Mouse (Mus musculus) layer of hippocampus, postnatal 14 days (tissue): ENCODE data around the gene Pex3. TPM values are rescaled to one million over a fixed set of nuclear protein-coding genes. Genes with fewer than 3 reads are reported as not detected.

Source experiments
- DNase-seq, 2 experiments: peaks; one replicate each; pipeline ENCODE4 v3.0.0; 2021 to 2022; ENCODE audit warnings: low spot score in 2 of 2, mixed read lengths in 1 of 2
- long read RNA-seq, 2 experiments: library from polyadenylated mRNA; stranded (forward); transcript quantifications; one replicate each; pipeline ENCODE4 v2.0.0; 2021
- total RNA-seq, 2 experiments: library from RNA; stranded (reverse); gene quantifications; 2 replicates each; pipeline ENCODE4 v1.2.3; 2021

Pex3 gene
- 10 to 100 TPM; 23.8 to 24.8 TPM for total RNA-seq
- long read RNA-seq, experiment 1, transcript Pex3-201 (12 exons, 2,129 nt) = major isoform, 17 of 17 reads
- long read RNA-seq, experiment 1, partial matches to known transcripts = 0 of 17 reads
- long read RNA-seq, experiment 1, other reads (novel, unspliced or antisense) = 0 of 17 reads
- long read RNA-seq, experiment 2, transcript Pex3-201 (12 exons, 2,129 nt) = major isoform, 38 of 45 reads
- long read RNA-seq, experiment 2, partial matches to known transcripts = 0 of 45 reads
- long read RNA-seq, experiment 2, other reads (novel, unspliced or antisense) = 5 of 45 reads

DNA sequence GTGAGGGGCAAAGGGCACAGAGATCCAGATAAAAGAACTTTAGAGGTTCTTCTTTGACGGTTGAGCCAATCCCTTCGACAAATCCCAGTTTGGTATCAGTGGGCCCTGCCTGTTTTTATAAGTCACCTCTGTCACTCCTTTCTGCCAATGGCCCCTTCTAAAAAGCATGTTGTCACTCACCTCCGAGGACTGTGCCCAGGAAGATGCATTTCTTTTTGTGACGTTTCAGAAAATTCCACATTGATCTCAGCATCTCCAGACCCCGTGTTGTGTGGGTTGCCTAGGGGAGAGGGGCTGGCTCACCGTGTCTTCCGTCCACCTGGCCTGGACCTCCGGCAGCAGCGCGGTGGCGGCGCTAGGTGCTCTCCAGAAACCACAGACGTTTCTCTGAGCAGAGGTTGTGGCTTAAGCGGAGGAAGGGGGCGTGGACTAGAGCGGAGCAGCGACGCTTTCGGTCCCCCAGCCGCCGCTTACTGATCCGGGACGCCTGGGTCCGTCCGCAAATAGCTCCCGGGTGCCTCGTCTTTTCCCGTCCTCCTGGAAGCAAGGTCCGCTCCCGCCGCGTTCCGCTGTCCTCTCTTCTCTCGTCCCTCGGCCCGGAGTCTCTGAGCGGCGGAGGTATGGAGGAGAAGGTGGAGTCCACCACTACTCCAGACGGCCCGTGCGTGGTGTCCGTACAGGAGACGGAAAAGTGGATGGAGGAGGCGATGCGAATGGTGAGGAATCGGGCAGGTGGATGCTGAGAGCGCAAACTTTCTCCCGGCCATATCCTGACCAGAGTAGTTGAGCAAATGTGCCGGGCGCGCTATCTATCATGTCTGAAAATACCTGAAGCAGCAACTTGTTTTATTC, at the start of gene Pex3, which contains the start of gene Adat2:
TSS of gene Pex3 (minus strand) at position 497 of the 852 bp plus-strand sequence.
TSS of gene Adat2 (plus strand) at position 249 of the 852 bp plus-strand sequence.
- peak; percentile 88 to 89 for DNase-seq

DNA sequence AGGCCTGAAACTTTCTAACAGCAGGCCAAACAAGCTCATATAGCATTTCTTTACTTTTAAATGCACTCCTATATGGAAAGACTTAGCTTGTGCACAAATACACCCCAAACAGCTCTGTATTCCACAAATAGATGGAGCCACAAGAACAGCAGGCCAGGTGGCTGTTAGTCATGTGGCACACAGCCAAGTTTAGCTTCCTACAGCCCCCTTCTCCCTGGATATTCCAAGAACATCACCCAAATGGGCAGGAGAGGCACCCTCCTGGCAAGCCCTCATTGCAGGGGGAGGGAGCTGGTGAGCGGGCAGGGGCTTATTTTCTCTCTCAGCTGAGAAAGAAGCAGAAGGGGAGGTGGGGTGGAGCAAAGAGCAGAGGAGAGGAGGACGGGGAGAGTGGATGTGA, 48.0 kb upstream of the Pex3 start:
- no peak for DNase-seq

DNA sequence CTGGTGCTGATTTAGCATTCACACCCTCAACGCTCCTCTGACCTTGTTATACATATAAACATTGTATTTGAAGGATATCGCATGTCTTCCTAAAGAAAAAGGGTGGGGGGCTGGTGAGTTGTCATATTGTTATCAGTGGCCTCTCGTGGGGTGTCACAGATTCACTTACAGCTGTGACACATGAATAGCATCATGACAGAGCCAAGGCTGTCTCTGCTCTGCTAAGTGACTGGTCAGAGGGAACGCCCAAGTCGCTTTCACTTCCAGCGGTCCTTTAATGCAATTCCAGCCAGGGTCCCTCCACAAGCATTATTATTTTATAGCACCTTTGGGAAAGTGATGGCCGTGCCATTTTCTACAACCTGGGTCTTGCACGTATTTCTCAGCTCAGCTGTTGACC, 44.5 kb upstream of the Pex3 start:
- no peak for DNase-seq

DNA sequence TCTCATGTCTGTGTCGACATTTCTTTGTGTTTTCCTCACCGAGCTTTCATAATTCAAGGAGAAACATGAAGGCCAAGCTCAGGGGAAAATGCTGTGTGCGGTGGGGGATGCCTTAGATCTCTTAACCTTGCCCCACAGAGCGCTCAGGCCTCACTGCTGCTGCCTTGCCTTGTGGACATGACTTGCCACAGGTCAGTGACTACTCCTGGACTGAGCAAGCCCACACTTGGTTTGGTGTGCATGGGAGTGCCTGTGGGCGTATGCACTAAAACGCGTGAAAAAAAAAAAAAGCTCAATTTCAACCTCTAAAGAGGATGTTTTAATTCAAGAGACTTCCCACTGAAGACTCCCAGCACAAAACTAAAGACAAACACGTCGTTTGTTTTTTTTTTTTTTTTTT, 43.9 kb upstream of the Pex3 start:
- DNase-seq = no peak

DNA sequence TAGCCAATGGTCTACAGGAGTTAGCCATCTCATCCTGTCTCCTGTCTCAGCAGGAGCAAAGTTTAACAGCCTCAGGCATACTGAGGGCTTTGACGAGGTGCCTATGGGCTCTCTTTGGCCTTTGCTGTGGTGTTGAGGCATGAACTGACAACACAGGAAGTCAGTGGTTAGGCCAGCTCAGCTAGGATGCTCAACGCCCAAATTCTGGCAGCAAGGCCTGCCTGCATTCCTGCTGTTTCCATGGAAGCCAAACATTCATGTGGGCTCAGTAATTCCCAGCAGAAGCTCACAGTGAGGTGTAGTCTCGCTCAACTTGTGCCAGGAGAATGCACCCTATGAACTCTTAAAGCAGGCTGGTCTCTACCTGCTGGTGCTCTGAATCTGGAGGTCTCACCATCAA, 43.1 kb upstream of the Pex3 start:
- no peak for DNase-seq

DNA sequence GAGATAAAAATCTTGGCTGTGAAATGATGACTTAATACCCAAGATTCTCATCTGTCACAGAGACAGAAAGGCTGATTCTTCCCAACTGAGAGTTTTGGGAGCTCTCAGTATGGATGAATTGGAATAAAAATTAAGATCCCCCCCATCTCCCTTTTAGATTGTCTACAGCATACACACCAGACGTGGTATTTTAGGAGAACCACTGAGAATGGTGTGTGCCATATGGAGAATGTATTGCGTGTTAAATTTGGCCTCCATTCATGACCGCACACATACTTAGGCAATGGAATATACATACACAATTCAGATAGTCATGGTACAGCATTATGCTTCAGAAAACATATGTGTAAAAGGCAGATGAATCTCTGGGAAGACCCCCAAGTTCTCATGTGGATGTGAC, 40.6 kb upstream of the Pex3 start:
- DNase-seq = no peak

DNA sequence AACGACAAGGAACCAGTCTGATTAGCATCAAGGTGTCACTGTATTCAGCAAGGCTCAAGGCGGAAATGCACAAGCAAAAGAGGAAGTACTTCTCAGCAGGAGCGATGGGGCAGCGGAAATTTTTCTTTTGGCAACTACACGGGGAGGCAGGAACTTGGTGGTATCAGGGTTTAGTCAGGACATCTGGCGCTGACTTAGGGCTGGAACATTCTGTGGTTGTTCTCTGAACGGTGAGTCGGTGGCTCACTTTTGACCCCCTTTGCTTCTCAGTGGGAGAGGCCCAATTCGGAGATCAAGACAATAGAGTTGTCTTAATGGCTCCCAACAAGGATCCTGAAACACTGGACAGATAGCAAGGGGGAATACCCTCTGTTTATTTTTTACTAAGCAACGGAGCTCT, 39.3 kb upstream of the Pex3 start:
- no peak for DNase-seq

DNA sequence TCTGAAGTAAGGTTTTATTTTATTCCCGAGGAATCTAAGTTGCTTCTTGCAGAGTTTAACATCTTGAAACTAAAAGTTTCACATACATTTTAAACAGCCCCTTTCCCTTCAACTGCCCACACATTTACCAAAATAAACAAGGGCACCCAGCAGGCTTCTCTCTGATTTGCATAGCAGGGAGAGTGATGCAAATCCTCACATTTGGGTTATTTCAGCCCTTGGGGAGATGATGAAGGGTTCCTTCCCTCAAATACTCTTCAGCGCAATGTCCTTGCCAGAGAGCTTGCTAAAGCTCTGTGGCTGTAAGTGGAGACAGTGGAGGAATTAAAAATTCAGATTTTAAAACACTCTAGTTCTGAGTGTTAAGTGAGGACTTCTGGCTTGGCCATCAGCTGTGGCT, 35.0 kb upstream of the Pex3 start:
- DNase-seq = no peak

DNA sequence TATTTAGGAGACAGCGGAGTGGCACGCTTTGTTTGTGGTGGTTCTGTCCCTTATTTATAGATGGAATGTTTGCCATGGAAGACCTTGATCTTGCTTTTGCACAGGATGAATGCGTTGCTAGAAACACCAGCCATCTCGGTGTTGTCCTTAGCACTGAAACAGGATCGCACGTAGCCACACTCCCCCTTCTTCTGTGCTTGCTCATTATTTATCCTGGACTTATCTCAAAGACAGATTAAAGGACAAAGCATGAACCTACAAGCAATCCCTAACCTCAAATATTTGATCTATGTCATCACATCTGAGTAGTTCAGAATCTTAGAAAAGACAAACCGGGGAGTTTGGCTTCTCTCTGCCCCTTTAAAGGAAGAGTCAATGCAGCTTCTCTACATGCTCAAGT, 24.2 kb upstream of the Pex3 start:
- no peak for DNase-seq

DNA sequence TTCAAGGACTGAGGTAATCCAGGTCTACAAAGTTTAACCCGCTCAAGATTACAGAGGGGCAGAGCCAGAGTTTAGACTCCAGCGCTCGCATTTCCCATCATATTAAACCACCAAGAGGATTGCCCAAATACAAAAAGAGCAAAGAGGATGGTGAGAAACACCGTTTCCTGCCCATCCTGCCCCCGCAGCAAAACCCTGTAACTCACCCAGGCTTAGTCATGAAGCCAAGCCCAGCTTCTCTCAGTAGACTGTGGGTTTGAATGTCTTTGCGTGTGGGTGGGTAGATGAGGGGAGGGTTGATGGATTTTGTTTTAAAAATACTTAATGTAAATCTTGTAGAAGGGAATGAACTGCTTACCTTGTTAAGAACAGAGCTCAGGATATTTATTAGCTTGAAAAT, 19.5 kb upstream of the Pex3 start:
- DNase-seq = no peak

DNA sequence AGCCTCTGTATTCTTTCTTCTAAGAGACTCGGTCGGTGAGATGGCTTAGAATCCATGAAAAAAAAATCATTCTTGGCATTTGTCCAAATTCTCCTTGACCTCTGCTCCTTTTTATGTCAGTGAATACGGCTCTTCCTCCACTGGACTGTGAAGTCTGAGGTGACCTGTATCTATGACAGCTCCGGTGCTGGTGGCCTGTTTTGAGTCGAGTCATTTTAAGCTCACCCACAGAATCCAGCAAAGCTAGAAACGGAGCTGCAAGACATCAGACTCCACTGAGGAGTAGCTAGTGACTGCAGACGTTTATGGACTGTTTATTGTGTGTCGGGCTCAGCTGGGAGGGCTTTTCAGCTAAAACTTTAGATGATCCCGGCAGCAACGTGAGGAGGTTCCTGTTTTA, 19.1 kb upstream of the Pex3 start:
- DNase-seq = no peak

DNA sequence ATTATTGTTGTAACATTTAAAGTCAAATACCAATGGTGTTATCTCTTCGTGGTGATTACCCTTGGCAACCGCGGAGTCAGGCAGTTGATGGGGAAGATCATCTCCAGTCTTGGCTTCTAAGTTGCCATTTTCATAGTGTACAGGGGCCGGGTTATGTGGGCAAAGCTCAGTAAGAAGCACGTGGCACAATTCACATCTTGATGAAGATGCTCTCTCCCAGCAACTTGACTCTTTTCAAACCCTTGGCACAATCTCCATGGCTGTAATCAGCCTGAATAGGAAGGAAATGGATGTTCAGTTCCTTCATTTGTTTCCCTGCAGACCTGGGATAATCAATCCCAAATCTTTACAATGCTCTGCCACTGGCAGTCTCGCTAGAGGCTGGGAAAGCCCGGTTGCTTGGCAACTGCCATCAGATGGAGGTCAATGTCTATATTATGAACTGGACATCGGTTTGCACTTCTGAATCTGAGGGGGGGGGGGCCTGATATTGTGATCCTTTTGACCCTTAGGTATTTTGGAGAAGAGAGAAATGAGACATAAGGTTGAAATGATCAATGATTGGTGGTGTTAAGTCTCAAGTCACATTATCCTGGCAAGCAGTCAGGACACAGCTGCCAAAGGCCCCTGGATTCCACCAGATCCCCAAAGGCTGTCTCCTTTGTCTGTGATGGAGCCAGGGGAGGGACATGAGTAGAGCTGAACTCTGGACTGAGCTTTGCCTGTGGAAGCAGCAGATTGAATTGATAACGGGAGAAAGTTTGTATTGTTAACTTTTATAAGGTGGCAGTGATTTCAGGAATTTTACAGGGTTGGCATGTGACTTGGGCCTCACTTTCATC, 18.0 kb upstream of the Pex3 start:
- no peak for DNase-seq

DNA sequence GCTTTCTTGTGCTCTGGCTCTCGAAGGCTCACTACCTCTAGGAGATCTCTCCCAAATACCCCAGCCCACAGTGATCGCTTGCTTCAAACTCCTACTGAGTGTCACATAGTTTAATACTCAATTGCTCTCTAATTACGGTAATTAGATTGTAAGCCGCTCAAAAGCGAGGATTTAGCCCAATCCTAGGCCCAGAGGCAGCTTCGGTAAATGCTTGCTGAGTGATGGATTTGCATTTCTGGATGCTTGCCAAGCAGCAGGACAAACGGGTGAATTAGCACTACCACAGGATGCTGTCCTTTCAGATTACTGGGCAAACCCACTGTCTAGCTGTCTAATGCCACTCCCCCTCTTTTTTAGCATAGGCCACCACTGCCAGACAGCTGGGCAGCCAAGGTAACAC, 16.9 kb upstream of the Pex3 start:
- DNase-seq = peak in 1 of 2 experiments; percentile 27

DNA sequence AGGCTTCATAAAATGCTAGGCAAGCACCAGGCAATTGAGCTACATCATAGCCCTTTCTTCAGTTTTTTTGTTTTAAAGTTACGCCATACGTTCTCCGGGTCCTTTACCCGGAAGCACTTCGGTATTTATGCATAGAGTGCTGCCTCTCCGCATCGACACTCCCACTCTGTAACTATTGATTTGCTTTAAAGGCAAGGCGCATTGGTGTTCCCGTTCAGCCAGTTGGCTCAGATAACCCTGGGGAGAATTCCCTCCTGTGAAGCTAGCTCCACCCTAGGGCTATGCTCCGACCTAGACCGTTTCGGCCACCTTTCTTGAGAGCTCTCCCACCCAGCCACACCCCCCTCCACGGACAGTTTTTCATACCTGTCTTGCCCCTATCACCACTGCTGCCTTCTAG, 13.5 kb upstream of the Pex3 start:
- DNase-seq = no peak

DNA sequence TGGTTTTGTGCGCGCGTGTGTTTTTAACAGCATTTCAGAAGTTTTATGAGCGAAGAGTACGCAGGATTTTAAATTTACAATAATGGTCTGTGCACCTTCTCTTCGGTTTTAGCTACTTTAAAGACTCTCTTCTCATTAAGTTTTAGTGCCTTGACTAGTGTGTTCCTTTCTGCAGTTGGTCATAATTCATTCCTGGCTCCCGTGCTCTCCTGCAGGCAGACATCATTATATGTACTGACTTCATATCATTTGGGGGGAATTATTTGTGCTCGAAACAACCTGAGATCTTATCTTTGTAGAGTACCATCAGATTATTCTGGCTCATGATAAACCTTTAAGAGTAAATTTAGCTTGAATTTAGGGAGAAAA, 12.1 kb upstream of the Pex3 start:
- no peak for DNase-seq

DNA sequence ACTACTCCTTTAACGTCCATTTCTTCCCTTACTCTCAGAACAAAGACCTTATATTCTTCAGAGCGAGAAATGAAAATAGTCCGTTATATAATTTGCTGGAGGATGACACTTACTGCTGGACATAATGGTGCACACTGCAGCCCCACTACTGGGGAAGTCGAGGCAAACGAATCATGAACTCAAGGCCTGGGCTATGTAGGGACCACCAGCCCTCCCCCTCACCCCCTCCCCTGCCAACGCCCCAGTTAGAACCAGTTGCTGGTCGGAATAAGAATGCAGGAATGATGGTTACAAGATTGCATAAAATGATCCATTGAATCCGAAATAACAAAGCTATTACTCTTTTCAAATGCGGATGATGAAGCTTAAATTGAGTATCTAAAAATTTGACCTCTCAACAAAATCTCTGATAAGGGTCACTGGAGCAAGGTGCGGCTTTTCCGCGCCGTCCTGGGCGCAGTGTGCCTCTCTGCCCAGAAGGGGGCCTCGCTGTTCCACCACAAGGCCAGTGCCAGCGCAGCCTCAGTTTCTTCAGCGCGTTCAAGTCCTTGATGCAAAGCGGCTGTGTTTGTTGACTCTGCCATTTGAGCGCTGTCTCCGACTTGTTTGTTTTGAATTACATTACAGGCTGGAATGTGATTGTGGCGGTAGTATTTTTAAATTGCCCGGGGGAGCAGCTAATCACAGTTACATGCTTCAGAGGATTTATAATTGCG, 11.6 kb upstream of the Pex3 start:
- DNase-seq = peak; percentile 61 to 71

DNA sequence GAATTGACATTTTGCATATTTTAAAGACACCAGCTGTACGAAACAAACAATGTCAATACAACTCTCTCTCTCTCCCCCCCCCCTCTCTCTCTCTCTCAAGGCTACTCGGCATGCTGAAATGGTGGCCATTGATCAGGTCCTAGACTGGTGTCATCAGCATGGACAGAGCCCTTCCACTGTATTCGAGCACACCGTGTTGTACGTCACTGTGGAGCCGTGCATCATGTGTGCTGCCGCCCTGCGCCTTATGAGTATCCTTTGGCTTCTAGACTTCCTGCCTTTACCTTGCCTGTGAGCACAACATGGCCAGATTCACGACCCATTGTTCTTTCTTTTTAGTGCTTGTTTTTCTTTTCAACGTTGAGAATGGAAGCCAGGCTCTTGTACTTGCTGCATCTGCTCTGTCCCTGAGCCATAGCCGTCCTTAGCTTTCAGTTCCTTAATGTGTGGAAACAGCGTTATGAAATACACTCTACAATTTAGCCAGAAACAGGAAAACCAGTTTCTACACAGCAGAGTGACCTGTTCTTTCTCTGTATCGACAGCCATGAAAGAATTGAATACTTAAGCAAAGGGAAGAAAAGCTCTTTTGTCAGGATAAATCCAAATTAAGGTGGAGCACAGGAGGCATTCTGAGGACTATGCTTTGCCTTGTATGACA, 7.2 kb upstream of the Pex3 start:
- DNase-seq = no peak

DNA sequence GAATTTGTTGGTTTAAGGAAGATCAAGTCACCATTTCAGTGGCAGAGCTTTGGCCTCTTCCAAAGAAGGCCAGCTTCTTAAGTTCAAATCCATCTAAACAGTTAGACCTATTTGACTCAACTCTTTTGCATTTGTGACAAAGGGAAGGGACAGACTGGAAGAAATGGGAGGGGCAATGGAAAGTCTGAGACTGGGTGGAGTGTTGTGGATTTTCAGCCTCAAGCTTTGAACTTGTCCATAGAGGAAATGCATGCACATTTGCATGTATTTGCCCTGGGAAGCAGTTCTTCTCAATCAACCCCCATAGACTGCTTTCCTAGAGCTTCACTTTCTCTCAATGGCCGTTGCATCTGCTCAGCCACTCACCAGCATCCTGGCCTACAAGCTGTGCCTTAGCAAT, 1.4 kb upstream of the Pex3 start:
- no peak for DNase-seq

DNA sequence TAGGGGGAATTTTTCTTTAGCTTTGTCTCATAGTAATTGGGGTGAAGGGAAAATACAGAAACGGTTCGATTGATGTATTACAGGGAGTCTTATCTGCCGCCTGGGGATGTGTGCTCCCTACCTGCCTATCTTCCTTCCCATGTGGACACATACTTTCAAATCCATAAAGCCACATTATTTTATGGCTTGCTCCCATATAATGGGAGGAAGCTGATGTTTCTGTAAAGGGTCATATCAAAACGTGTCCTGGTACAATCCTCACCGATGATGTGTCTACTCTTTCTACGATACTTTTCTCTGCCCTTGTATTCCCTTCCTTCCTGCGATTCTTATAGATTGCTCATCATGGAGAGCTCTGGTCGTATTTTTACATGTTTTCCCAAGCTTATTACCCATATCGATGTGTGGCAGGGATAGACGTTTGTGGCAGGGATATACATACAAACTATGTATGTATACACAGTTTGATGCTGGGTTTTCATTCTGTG, 600 bp upstream of the Pex3 start:
- DNase-seq = no peak

DNA sequence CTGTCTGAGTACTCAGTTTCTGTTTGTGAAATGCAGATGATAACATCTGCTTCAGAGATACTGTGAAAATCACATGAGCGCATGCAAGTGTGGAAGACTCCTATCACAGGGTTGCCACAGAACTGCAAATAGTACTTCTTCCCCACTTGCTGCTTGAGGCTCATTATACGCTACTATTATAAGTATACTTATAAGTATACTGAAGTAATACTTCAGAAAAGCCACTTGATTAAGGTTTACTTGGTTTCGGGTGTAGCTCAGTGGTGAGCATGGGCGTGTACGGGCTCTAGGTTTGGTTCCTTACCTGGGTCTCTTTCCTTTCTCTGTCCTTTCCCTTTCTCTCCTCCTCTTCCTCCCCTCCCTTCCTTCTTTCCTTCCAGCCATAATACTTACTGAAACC, 11.2 kb downstream of the Pex3 start:
- DNase-seq = no peak
